Mouse (Mus musculus): ENCODE results near the gene Slc7a1. TPM values are rescaled to one million over a fixed set of nuclear protein-coding genes. Genes with fewer than 3 reads are reported as not detected.

Gene Slc7a1
- polyA plus RNA-seq, 1 experiment from 2014 or later = 24.6 TPM

GRCm38 (mm10) chr5:148414233-148414632 lies 14.5 kb upstream of the Slc7a1 start:
- WGBS = 40% methylated on average over 7 of the region's 7 CpGs
- Histone ChIP-seq H3K27me3 (replicated peaks) (no peaks in the 10 kb centered on the region), H3K4me1 (no peaks in the 10 kb centered on the region), H3K9me3 (no peaks in the 10 kb centered on the region), H3K27ac (no peak overlapping the region), H3K36me3 (no peaks in the 10 kb centered on the region), H3K4me2 (no peak overlapping the region), H3K9ac (no peak overlapping the region), H3K4me3 (replicated peaks) (no peak overlapping the region)
- no peak for ATAC-seq (ENCODE audit: insufficient read depth, low FRiP score, low read depth)

GRCm38 (mm10) chr5:148412504-148412903 lies 12.8 kb upstream of the Slc7a1 start:
- H3K27me3 ChIP-seq (replicated peaks) = no peaks in the 10 kb centered on the region
- 93% methylated on average over 4 of the region's 4 CpGs for WGBS
- H3K27ac ChIP-seq = no peak overlapping the region
- H3K4me2 ChIP-seq = no peak overlapping the region
- no peaks in the 10 kb centered on the region for H3K36me3 ChIP-seq
- no peak overlapping the region for H3K4me3 ChIP-seq (replicated peaks)
- H3K4me1 ChIP-seq = no peaks in the 10 kb centered on the region
- H3K9me3 ChIP-seq = no peaks in the 10 kb centered on the region
- no peak overlapping the region for H3K9ac ChIP-seq
- ATAC-seq (ENCODE audit: insufficient read depth, low FRiP score, low read depth) = no peak

GRCm38 (mm10) chr5:148409465-148409864 lies 9.8 kb upstream of the Slc7a1 start:
- WGBS = 69% methylated on average over 8 of the region's 8 CpGs
- no peak overlapping the region for H3K9ac ChIP-seq
- ATAC-seq (ENCODE audit: insufficient read depth, low FRiP score, low read depth) = no peak
- no peaks in the 10 kb centered on the region for H3K9me3 ChIP-seq
- H3K36me3 ChIP-seq = no peaks in the 10 kb centered on the region
- no peak overlapping the region for H3K4me3 ChIP-seq (replicated peaks)
- no peak overlapping the region for H3K4me2 ChIP-seq
- H3K27ac ChIP-seq = no peak overlapping the region
- H3K4me1 ChIP-seq = no peaks in the 10 kb centered on the region
- no peaks in the 10 kb centered on the region for H3K27me3 ChIP-seq (replicated peaks)

GRCm38 (mm10) chr5:148406913-148407312 lies 7.2 kb upstream of the Slc7a1 start:
- H3K27ac ChIP-seq = no peak overlapping the region
- no peak overlapping the region for H3K9ac ChIP-seq
- H3K27me3 ChIP-seq (replicated peaks) = no peaks in the 10 kb centered on the region
- no peaks in the 10 kb centered on the region for H3K36me3 ChIP-seq
- no peak overlapping the region for H3K4me2 ChIP-seq
- no peak overlapping the region for H3K4me3 ChIP-seq (replicated peaks)
- H3K4me1 ChIP-seq = no peaks in the 10 kb centered on the region
- 85% methylated on average over 2 of the region's 2 CpGs for WGBS
- no peaks in the 10 kb centered on the region for H3K9me3 ChIP-seq
- no peak for ATAC-seq (ENCODE audit: insufficient read depth, low FRiP score, low read depth)

- Histone ChIP-seq H3K9me3 (no peaks in the 10 kb centered on the region), H3K27me3 (replicated peaks) (no peaks in the 10 kb centered on the region), H3K4me1 (0 out of 2 replicates have a peak, but pooled peaks cover 3% of the 10 kb centered on the region), H3K36me3 (no peaks in the 10 kb centered on the region), H3K9ac (no peak overlapping the region), H3K4me3 (replicated peaks) (no peak overlapping the region), H3K27ac (no peak overlapping the region), H3K4me2 (no peak overlapping the region)
- ATAC-seq (ENCODE audit: insufficient read depth, low FRiP score, low read depth) = no peak
- WGBS = 87% methylated on average over 7 of the region's 7 CpGs
Observed at GRCm38 (mm10) chr5:148404548-148404947, 4.8 kb upstream of the Slc7a1 start.

- H3K27ac ChIP-seq = no peak overlapping the region
- ATAC-seq (ENCODE audit: insufficient read depth, low FRiP score, low read depth) = no peak
- H3K4me1 ChIP-seq = peaks cover 9% of the 10 kb centered on the region; the same call in 1 of the 2 replicates
- no peak overlapping the region for H3K4me2 ChIP-seq
- no peak overlapping the region for H3K4me3 ChIP-seq (replicated peaks)
- H3K36me3 ChIP-seq = no peaks in the 10 kb centered on the region
- WGBS = 57% methylated on average over 4 of the region's 4 CpGs
- no peak overlapping the region for H3K9ac ChIP-seq
- H3K27me3 ChIP-seq (replicated peaks) = no peaks in the 10 kb centered on the region
- no peaks in the 10 kb centered on the region for H3K9me3 ChIP-seq
Observed at GRCm38 (mm10) chr5:148402641-148403040, 2.9 kb upstream of the Slc7a1 start.

- H3K9ac ChIP-seq = peak overlapping the region; percentile 70
- peak overlapping the region; percentile 76 for H3K27ac ChIP-seq
- peak overlapping the region; percentile 96 for H3K4me2 ChIP-seq
- H3K27me3 ChIP-seq (replicated peaks) = no peaks in the 10 kb centered on the region
- H3K4me1 ChIP-seq = peaks cover 11% of the 10 kb centered on the region; the same call in 1 of the 2 replicates
- 0 out of 2 replicates have a peak, but pooled peaks cover 4% of the 10 kb centered on the region for H3K36me3 ChIP-seq
- no peaks in the 10 kb centered on the region for H3K9me3 ChIP-seq
- WGBS = 2% methylated on average over 58 of the region's 58 CpGs
- peak overlapping the region; percentile 81 for H3K4me3 ChIP-seq (replicated peaks)
- peak; percentile 48 for ATAC-seq (ENCODE audit: insufficient read depth, low FRiP score, low read depth)
Observed at GRCm38 (mm10) chr5:148398766-148399659, 691 bp downstream of the Slc7a1 start.

GRCm38 (mm10) chr5:148398451-148398765 lies 1.3 kb downstream of the Slc7a1 start:
- WGBS = 48% methylated on average over 6 of the region's 6 CpGs
- no peaks in the 10 kb centered on the region for H3K9me3 ChIP-seq
- H3K4me2 ChIP-seq = peak overlapping the region; percentile 96
- H3K27me3 ChIP-seq (replicated peaks) = no peaks in the 10 kb centered on the region
- 0 out of 2 replicates have a peak, but pooled peaks cover 4% of the 10 kb centered on the region for H3K36me3 ChIP-seq
- no peak overlapping the region for H3K9ac ChIP-seq
- no peak for ATAC-seq (ENCODE audit: insufficient read depth, low FRiP score, low read depth)
- peak overlapping the region; percentile 81 for H3K4me3 ChIP-seq (replicated peaks)
- H3K27ac ChIP-seq = no peak overlapping the region
- peaks cover 11% of the 10 kb centered on the region; the same call in 1 of the 2 replicates for H3K4me1 ChIP-seq

- peak overlapping the region; percentile 81; the same call in 1 of the 2 replicates for H3K4me3 ChIP-seq (replicated peaks)
- H3K27ac ChIP-seq = no peak overlapping the region
- H3K9ac ChIP-seq = no peak overlapping the region
- no peaks in the 10 kb centered on the region for H3K27me3 ChIP-seq (replicated peaks)
- WGBS = 61% methylated on average over 5 of the region's 5 CpGs
- H3K4me1 ChIP-seq = peaks cover 11% of the 10 kb centered on the region; the same call in 1 of the 2 replicates
- H3K4me2 ChIP-seq = peak overlapping the region; percentile 96
- H3K36me3 ChIP-seq = 0 out of 2 replicates have a peak, but pooled peaks cover 4% of the 10 kb centered on the region
- no peak for ATAC-seq (ENCODE audit: insufficient read depth, low FRiP score, low read depth)
- no peaks in the 10 kb centered on the region for H3K9me3 ChIP-seq
Observed at GRCm38 (mm10) chr5:148397911-148398310, 1.8 kb downstream of the Slc7a1 start.

- peaks cover 11% of the 10 kb centered on the region; the same call in 1 of the 2 replicates for H3K4me1 ChIP-seq
- H3K9me3 ChIP-seq = no peaks in the 10 kb centered on the region
- no peak overlapping the region for H3K4me3 ChIP-seq (replicated peaks)
- no peak overlapping the region for H3K9ac ChIP-seq
- WGBS = 76% methylated on average over 4 of the region's 4 CpGs
- 0 out of 2 replicates have a peak, but pooled peaks cover 4% of the 10 kb centered on the region for H3K36me3 ChIP-seq
- no peak for ATAC-seq (ENCODE audit: insufficient read depth, low FRiP score, low read depth)
- no peaks in the 10 kb centered on the region for H3K27me3 ChIP-seq (replicated peaks)
- H3K4me2 ChIP-seq = 0 out of 2 replicates have a peak overlapping the region, but pooled peaks have one; percentile 96
- no peak overlapping the region for H3K27ac ChIP-seq
Observed at GRCm38 (mm10) chr5:148397418-148397817, 2.3 kb downstream of the Slc7a1 start.

- H3K36me3 ChIP-seq = 0 out of 2 replicates have a peak, but pooled peaks cover 4% of the 10 kb centered on the region
- H3K27ac ChIP-seq = no peak overlapping the region
- H3K9me3 ChIP-seq = no peaks in the 10 kb centered on the region
- H3K9ac ChIP-seq = no peak overlapping the region
- H3K4me1 ChIP-seq = peaks cover 8% of the 10 kb centered on the region; the same call in 1 of the 2 replicates
- WGBS = 79% methylated on average over 8 of the region's 8 CpGs
- no peak overlapping the region for H3K4me3 ChIP-seq (replicated peaks)
- H3K4me2 ChIP-seq = no peak overlapping the region
- no peak for ATAC-seq (ENCODE audit: insufficient read depth, low FRiP score, low read depth)
- H3K27me3 ChIP-seq (replicated peaks) = no peaks in the 10 kb centered on the region
Observed at GRCm38 (mm10) chr5:148393316-148393715, 6.4 kb downstream of the Slc7a1 start.

- Histone ChIP-seq H3K36me3 (0 out of 2 replicates have a peak, but pooled peaks cover 4% of the 10 kb centered on the region), H3K27ac (no peak overlapping the region), H3K27me3 (replicated peaks) (no peaks in the 10 kb centered on the region), H3K4me2 (no peak overlapping the region), H3K4me3 (replicated peaks) (no peak overlapping the region), H3K9ac (no peak overlapping the region), H3K9me3 (no peaks in the 10 kb centered on the region), H3K4me1 (peaks cover 4% of the 10 kb centered on the region; the same call in 1 of the 2 replicates)
- no peak for ATAC-seq (ENCODE audit: insufficient read depth, low FRiP score, low read depth)
- WGBS = 82% methylated on average over 6 of the region's 6 CpGs
Observed at GRCm38 (mm10) chr5:148392831-148393230, 6.9 kb downstream of the Slc7a1 start.
